Mouse (Mus musculus) E14TG2a.4 (cell line): ENCODE data around the gene Hdac1.

ENCODE experiments used
- CTCF ChIP-seq: conservative IDR thresholded peaks from 2 replicates; pipeline ENCODE4 v1.5.1; 2014; ENCODE audit warnings: low read length
- POU5F1 ChIP-seq: IDR thresholded peaks from 2 replicates; pipeline ENCODE4 v1.6.1; 2014; ENCODE audit warnings: low read length, borderline replicate concordance

DNA sequence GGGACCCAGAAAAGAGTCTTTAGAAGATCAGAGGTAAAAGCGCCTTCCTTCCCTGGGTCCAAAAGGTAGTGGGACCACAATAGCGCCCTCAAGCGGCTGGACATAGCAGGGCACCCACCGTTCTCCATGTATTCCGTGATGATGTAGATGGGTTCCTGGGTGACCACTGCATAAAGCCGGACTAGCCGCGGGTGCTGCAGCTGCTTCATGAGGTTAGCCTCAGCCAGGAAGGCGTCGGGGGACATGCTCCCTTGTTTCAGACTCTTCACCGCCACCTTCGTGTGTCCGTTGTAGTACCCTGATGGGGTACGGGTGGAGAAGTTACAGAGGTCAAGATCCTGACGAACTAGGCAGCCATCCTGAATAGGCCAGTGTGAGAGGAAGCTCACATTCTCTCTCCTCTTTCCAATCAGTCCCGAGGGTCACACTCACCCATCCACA, 12.9 kb upstream of the Hdac1 start:
- TF ChIP-seq CTCF = peak; percentile 96
- no peak for TF ChIP-seq POU5F1
